Mouse (Mus musculus) cerebellum, adult (tissue): ENCODE results near the gene Qrich2.

ENCODE experiments used
- ATAC-seq: cut with Nextera tagmentation; 2 replicates; pipeline ENCODE4 v1.9.2; 2017; ENCODE audit warnings: mild to moderate bottlenecking, moderate library complexity, mixed read lengths; ENCODE audit not compliant: insufficient number of reproducible peaks, low FRiP score, low TSS enrichment

Gene Qrich2

DNA sequence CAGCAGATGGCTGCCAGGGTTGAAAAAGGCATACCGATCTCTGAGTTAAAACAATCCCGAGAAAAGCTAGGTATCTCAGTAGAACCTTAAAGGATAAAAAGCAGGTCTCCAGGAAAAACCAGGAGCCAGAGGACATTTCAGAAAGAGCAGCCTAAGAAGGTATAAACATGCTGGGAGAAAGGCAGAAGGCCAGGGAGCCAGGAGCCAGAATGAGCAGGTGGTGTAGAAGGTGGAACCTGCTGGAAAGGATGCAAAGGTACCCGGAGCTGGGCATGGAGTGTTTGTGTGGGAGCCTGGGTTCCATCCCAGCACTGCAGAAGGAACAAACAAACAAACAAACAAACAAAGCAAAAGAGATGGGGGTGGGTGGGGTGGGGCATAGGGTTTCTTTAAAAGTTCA, 16.7 kb downstream of the Qrich2 start:
- no peak for ATAC-seq

DNA sequence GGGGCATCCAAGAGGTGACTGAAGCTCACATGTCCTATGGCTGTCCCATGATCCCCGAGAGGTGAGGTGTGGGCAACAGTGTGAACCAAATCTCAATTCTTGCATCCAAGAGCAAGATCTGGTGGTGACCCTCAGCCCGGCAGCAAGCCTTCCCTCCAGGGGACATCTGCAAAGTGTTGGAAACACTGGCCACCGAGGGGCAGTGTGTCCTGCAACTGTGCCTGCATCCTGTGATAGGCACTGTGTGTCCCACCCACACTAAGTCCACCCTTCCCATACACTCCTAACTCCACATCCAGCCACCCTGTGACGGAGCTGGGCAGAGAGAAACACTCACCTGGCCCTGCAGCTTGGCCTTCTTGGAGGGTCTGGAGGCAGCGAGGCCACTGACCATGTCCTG, 18.2 kb downstream of the Qrich2 start:
- ATAC-seq = no peak

DNA sequence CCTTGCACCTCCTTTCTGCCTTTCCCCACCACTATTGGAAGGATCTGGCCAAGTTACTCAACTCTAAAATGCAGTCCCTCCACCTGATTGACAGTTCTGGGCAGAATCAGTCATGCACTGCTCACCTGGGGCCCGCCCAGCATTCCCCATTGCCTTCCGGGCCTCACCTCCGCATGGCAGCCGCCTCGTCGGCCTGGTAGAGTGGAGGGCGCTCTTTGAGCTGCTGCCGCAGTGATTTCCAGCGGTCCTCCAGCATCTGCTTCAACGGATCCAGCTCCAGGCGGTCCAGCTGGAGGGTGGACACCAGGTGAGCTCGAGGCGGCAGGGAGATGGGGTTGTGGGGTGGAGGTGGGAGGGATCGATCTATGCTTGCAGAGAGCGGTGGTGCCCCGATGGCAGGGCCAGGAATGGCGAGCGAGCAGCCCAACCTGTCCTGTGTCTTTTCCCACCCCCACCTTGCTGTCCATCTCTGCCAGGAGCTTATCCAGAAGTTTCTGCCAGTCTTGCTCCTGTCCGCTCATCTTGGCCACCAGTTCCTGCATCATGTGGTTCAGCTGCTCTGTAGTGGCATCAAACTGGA, 19.6 kb downstream of the Qrich2 start:
- ATAC-seq = 0 out of 2 replicates have a peak, but pooled peaks have one; percentile 40

DNA sequence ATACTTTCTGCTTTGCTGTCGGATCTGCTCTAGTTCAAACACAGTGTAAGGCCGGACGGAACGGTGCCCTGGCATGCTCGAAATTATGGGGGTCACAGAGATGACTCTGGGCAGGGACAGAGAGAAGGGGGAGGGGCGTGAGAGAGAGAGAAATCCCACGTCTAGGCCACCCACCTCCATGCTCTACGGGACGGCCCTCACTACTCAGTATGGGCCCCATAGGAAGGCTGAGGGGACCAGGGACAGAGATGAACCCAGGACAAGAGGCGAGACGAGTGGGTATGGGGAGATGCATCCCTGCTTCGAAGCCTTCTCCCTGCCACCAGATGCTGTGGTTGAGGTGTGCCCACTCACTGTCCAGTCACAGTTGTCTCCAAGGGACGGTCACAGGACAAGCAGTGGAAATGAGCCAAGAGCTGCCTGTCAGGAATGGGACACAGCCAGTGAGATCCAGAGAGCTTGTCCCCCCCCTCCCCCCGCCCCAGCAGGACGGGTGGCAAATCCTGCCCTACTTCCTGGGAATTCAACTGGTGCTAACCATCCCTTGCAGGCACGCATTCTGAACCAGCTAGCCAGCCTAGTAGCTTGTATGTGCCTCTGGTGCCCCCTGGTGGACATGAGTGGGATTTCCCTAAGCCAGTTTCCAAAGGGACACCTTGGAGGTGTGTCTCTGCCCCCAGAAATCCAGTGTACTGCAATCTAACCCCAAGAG, 20.3 kb downstream of the Qrich2 start:
- peak; percentile 49; the same call in 1 of the 2 replicates for ATAC-seq

DNA sequence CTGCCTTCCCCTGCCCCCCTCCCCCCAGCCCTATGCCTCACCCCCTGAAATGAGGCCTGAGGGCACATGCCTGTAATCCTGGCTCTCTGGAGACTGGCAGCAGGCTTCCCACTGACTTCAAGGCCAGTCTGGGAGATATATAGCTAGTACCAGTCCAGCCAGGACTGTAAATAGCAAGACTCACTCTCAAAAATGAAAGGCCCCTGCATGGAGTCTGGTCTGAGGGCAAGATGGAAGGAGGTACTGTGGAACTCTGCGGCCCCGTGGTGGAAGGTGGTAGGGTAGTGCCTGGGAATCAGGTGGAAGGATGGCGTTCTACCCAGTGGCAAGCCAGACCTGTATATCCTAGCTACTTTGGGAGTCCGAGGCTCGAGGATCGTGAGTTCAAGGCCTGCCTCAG, 22.1 kb downstream of the Qrich2 start:
- ATAC-seq = no peak

DNA sequence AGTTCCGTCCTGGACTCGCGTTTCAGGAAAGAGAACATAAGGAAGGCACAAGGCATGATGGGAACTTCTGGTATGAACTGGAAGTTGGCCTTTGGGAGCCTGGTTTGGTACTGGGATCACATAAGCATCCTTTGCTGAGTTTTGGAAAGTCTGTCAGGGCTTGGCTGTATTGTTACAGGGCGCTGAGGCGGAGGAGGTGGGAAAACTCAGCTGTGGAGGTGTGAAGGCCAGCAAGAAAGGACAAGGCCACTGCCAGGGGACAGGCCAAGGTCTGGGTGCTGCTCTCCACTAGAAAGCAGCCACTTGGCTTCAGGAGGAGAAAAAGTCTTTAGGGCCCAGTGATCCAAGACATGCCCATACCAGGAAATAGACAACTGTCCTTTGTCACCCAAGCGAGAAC, 22.7 kb downstream of the Qrich2 start:
- no peak for ATAC-seq

DNA sequence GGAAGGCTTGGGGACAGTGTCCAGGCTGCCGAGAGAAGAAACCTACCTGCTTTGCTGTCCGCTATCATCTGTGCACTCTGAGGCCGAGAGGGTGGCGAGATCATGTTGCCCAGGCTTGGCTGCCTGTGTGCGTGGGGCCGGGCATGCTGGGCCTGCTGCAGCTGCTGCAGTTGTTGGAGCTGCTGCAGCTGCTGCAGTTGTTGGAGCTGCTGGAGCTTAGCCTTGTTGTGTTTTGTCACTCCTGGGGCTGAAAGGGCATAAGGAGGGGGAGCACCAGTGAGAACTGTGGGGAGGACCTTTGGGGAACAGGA, 23.2 kb downstream of the Qrich2 start:
- no peak for ATAC-seq

DNA sequence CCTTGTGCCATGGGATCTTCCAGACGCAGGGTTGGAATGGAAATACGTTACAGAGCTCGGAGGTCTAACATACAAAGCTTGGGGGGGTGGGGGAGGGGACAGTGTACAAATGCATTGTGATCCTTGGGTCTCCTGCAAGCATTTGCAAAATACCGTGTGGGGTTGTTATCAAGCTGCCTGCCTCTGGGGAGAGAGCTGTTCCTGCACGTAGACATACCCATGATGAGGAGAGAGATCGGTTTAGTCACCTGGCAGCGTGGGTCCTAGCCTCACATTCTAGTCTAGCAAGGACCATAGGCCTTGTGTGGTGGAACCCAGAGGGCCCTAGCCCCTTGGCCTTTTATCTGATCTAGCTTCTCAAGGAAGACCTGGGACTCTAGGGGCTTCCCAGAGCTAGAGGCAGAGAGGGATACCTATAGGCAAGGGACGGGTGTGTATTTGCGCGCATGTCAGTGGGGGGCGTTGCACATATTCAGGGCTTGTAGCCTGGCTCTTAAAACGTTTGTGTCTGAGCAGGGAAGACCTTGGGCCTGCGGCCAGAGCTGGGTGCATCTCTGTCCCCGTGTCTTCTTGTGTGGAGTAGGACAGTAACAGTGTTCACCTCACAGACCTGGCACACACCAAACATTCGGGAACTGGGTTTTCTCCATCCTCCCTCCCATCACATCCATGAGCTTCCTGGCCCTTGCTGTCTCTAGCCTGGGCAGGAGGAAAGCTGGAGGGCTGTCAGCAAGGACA, 23.7 kb downstream of the Qrich2 start:
- ATAC-seq = no peak

DNA sequence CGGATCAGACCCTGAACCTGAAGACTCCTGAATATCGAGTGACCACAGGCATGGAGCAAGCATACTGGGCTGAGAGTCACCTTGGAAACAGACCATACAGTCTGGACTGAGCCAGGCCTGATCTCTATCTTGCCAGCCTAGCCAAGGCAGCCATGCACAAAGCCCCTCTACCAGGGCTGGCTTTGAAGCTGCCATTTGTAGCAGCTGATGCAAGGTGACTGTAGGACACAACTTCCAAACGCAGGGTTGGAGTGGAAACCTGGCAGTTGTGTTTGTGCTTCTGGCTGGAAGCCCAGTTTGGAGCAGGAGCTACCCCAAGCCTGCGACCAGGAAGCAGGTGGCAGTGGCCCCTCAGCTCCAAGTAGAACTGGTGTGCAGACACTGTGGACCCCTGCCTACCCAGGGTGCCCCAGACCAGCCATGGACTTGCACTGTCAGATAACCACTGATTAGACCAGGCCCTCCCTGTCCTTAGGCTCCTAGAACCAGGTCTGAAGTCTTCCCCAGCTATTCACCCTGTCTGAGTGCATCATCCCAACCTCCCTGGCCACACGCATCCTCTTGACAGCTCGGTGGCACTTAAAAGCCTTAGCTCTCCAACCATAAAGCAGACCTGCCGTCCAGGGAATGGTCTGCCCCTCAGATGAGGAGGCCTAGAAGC, 25.5 kb downstream of the Qrich2 start:
- ATAC-seq = no peak

DNA sequence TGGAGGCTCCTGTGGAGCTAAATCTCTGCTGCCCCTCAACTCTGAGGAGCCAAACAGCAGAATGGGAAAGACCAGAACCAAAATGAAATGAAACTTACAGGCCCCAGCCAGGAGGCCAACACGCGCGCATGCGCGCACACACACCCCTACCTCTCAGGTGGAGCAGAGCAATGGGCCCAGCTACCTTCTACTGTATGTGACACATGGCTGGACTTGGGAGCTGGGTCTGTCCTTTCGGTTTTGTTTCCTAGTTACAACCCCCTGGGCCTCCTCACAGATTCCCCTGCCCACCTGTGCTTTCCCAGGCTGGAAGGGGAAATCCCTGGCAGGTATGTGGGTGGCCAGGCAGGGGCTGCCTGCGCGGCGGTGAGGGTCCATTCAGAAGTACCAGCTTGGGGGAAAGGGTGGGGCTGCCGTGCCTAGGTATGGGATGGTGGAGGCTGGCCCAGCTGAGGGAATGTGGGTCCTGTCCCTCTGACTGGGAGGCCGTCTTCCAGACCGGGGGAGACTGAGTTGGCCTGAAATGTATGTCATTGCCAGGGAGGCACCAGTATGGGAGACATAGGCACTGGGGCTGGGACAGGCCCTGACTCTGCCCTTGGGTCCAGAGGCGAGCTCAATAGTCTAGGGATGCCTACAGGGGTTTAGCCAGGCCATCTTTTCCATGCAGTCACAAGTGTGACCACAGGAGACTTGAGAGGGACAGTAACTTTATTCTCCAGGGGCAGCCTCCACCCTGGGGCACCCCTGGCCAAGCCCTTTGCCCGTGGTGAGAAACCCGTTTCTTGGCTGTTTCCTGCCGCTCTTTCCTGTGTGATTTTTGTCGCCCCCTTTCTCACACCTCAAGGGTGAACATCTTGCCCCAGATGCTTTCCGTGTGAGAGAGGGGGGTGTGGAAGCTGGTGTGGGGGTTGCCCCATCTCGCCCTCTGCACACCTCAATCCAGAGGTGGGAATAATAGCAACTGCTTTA, 26.5 kb downstream of the Qrich2 start:
- ATAC-seq = no peak

DNA sequence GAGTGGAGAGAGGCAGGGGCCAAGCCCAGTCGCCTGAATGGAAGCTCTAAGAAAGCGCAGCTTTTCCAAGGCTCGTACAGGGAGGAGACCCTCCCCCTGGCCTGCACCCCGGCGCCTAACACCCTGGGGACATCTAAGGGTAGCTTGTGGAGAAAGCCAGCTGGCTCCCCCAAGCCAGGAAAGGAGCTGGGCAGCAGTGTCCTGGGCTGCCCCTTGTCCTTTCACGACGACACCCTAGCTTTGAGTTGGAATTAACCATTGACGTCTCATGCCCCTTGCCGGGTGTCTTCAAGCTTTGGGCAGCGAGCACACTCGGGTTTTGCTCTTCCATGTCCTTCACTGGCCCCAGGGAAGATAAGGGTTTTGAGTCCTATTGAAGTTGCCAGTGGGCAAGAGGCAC, 28.5 kb downstream of the Qrich2 start:
- no peak for ATAC-seq

DNA sequence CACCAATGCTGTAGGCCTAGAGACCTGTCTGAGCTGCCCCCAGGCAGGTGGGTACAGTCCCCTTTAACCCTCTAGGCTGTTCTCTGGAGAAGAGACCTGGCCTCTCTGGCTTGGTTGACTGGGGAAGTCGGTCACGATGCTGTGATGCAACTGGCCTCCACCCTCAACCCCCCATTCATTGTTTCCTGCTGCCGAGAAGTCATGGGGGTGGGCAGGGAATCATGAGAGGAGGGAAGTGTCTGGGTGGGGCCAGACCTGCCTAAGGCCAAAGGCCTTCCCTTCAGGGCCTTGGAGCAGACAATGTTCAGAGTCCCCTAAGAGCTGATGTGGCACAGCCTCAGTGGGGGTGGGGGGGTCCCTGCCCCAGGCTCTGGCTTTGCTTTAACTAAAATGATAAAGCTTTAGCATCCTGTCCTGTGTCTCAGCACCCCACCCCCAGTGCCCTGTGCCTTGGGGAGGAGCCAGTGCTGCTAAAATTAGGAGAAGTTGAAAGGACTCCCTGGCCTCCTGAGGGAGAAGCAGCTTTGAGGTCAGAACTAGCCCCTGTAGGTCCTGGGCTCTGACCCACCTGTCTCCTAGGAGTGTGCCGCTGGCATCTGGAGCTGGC, 29.2 kb downstream of the Qrich2 start:
- ATAC-seq = no peak

DNA sequence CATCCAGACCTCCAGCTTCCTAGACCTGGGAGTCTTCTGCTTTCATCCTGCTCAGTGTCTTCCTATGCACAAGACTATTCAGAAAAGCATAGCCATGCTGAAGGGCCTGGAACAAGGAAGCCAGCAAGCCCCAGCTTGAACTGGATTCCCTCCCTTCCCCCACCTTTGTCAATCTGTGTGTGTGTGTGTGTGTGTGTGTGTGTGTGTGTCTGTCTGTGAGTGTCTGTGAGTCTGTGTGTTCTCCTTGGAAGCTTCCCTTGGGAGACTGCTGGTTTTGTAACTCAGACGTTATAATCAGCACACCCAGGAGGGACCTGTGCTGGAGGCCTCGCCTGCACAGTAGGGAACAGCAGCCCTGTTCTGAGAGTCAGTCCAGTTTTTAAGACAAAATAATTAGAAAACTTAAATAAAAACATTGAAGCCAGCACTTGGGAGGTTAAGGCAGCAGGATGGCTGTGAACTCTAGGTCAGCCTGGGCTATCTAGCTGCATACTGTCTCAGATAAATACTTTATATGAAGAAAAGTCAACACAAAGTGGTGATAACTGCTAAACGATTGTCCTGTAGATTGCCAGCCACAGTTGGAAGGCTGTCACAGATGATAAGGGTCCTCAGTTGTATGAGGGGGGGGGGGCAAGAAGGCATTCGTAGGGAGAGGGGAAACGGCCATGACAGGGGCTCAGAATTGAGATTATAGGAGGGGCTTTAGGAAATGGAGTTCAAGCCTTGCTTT, 29.9 kb downstream of the Qrich2 start:
- no peak for ATAC-seq

DNA sequence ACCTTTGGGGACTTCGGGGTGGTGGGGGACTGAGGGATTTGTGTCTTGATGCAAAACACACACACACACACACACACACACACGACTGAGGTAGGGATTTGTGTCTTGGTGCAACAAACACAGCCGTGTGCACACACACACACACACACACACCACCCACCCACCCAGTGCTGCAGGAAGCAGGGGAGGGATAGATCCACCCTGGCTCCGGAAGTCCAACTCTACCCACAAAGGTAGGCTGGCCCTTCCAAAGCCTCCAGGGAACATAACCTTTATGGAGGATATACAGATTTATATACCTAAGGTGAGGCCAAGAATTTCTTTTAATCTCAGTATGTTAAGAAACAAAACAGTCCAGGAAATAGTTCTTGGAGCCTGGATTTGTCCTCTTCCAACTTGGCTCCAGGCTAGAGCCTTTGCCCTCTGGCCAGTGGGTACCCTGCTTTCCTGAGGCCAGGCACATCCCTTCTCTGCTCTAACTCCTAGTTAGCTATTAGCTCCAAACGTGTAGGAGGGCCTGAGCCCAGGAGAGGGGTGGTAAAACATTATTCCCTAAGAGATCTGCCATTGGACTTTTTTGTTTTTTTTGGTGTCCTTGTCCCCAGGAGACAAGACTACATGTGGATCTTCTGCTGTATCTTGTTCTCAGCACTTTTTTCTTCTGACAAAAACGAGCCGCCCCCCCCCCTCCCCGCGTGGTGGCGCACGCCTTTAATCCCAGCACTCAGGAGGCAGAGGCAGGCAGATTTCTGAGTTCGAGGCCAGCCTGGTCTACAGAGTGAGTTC, 30.9 kb downstream of the Qrich2 start:
- ATAC-seq = no peak

DNA sequence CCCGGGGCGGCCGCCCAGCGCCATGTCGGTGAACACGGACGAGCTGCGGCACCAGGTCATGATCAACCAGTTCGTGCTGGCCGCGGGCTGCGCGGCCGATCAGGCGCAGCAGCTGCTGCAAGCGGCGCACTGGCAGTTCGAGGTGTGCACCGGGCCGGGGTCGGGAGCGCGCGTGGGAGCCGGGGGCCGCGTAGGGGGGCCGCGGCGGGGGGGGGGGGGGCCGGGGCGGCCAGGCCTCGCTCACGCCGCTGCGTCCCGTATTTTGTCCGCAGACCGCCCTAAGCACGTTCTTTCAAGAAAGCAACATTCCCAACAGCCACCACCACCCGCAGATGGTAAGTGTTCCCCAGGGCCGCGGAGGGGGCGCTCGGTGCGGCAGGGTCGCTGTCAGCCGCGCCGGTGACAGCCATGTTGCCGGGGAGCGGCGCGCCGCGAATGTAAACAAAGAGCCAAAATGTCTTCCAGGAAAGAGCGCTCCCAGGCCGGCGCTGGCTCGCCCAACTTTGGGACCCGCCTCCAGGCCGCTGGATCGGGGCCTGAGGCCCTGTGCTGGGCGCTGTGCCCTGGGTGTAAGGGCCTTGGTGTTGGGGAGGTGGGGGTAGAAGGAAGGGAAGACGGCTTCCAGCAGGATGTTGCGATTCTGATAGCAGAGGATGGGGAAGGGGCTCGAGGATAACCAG, 31.6 kb downstream of the Qrich2 start:
- ATAC-seq = no peak

DNA sequence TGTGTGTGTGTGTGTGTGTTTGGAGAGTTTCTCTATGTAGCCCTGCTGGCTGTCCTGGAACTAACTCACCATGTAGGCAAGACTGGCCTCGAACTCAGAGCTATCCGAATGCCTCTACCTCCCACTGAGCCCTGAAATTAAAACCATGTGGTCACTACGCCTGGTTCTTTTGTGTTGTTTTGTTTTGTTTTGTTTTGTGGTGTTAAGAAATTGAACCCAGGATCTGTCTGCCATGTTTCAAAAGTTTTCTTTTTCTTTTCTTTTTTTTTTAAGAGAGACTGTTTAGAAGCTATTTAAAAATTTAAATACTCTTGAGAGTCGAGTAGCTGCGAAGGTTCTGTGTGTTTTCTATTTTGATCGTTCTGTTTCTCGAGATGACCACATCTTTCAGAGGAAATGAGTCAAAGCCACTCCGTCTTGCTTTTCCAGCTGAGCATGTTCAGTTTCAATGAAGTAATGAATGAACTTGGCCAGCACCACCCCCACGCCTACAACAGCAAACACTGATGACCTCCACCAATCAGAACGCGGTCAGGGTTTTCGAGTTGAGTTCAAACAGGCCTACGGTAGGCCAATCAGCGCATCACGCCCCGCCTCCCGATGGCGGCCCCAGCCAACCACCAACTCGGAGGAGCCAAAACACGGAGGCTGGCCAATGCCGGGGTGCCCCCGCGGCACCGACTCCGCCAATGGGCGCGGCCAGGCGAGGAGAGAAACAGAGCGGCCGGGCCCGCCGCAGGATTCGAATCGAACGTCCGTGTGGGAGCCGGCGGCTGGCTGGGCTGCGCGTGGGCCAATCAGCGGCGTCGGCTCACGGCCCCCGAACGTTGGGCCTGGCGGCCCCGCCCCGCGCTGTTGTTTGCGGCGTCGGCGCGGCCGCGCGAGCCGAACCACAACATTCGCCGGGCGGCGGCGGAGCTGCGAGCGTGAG, 32.4 kb downstream of the Qrich2 start, which contains the start of gene Ubald2:
Ubald2 (plus strand) TSS at position 739 of the 931 bp plus-strand sequence.
- peak; percentile 98 for ATAC-seq
